Mouse (Mus musculus) forebrain, embryonic 16.5 days (tissue): ENCODE measurements around the gene Arl8a. TPM values are rescaled to one million over a fixed set of nuclear protein-coding genes. Genes with fewer than 3 reads are reported as not detected.
A peak's percentile ranks its signal among the peaks of the same experiment; 100 is the strongest.

ENCODE experiments used
- ATAC-seq: fragments of 200-750 bp; cut with Nextera tagmentation; 2 replicates; pipeline ENCODE4 v1.8.0; 2017; ENCODE audit warnings: mild to moderate bottlenecking, moderate library complexity
- H3K27ac ChIP-seq: fragments of 300-500 bp; sonication (generic); 2 replicates; pipeline ENCODE4 v1.5.1; 2014; ENCODE audit warnings: low read length, control low read depth
- H3K27me3 ChIP-seq: fragments of 300-500 bp; sonication (generic); replicated peaks from 2 replicates; pipeline ENCODE4 v1.6.1; 2014; ENCODE audit warnings: low read length; ENCODE audit not compliant: control insufficient read depth, insufficient read depth
- H3K36me3 ChIP-seq: fragments of 300-500 bp; sonication (generic); 2 replicates; pipeline ENCODE4 v1.6.1; 2014; ENCODE audit not compliant: control insufficient read depth, insufficient read depth
- H3K4me1 ChIP-seq: fragments of 300-500 bp; sonication (generic); replicated peaks from 2 replicates; pipeline ENCODE4 v1.6.1; 2014; ENCODE audit warnings: low read length; ENCODE audit not compliant: control insufficient read depth, insufficient read depth
- H3K4me2 ChIP-seq: fragments of 300-500 bp; sonication (generic); 2 replicates; pipeline ENCODE4 v1.6.1; 2014; ENCODE audit warnings: mild to moderate bottlenecking, low read length, control low read depth
- H3K4me3 ChIP-seq: fragments of 300-500 bp; sonication (generic); replicated peaks from 2 replicates; pipeline ENCODE4 v1.5.1; 2014; ENCODE audit warnings: mild to moderate bottlenecking, low read length, control low read depth
- H3K9ac ChIP-seq: fragments of 300-500 bp; sonication (generic); replicated peaks from 2 replicates; pipeline ENCODE4 v1.6.1; 2014; ENCODE audit warnings: low read depth, low read length, control low read depth
- H3K9me3 ChIP-seq: fragments of 300-500 bp; sonication (generic); 2 replicates; pipeline ENCODE4 v1.6.1; 2016; ENCODE audit warnings: low read length; ENCODE audit not compliant: control insufficient read depth
- WGBS: fragments of 180-500 bp; shearing (Covaris S2); extraction: QIAGEN DNeasy Blood & Tissue Kit; methylation state at CpG from one replicate; pipeline ENCODE4 v1.1.7; 2014; 5-methylcytosine and 5-hydroxymethylcytosine counted together
- polyA plus RNA-seq: library from polyadenylated mRNA; unstranded; fragments of >200 nt; fragmentation: Nextera tagmentation; extraction: Ambion mirVana; gene quantifications from 2 replicates; pipeline ENCODE4 v1.2.1, GENCODE M21; 2015

Arl8a gene
- polyA plus RNA-seq, 1 experiment from 2014 or later, result 336 TPM

GRCm38 (mm10) chr1:135199014-135199819 lies 52.6 kb downstream of the Arl8a start:
- Histone ChIP-seq H3K36me3 (no peaks in the 10 kb centered on the region), H3K9me3 (no peaks in the 10 kb centered on the region), H3K4me2 (peak overlapping the region; percentile 34), H3K9ac (peak overlapping the region; percentile 33), H3K27ac (no peak overlapping the region), H3K4me3 (no peak overlapping the region), H3K4me1 (peaks cover 6% of the 10 kb centered on the region), H3K27me3 (no peaks in the 10 kb centered on the region)
- 0 out of 2 replicates have a peak, but pooled peaks have one; percentile 36 for ATAC-seq
- 2% methylated on average over 20 of the region's 21 CpGs for WGBS

GRCm38 (mm10) chr1:135200400-135200799 lies 53.8 kb downstream of the Arl8a start:
- no peak overlapping the region for H3K27ac ChIP-seq
- no peak overlapping the region for H3K4me2 ChIP-seq
- no peak overlapping the region for H3K9ac ChIP-seq
- 78% methylated on average over 4 of the region's 4 CpGs for WGBS
- H3K36me3 ChIP-seq, result no peaks in the 10 kb centered on the region
- H3K9me3 ChIP-seq, result no peaks in the 10 kb centered on the region
- no peak overlapping the region for H3K4me3 ChIP-seq
- H3K27me3 ChIP-seq, result no peaks in the 10 kb centered on the region
- no peak for ATAC-seq
- peaks cover 6% of the 10 kb centered on the region for H3K4me1 ChIP-seq

- H3K9me3 ChIP-seq, result no peaks in the 10 kb centered on the region
- H3K27me3 ChIP-seq, result no peaks in the 10 kb centered on the region
- WGBS, result 41% methylated on average over 12 of the region's 12 CpGs
- ATAC-seq, result no peak
- H3K36me3 ChIP-seq, result no peaks in the 10 kb centered on the region
- H3K4me2 ChIP-seq, result no peak overlapping the region
- no peaks in the 10 kb centered on the region; the same call in 1 of the 2 replicates for H3K4me1 ChIP-seq
- H3K27ac ChIP-seq, result no peak overlapping the region
- H3K9ac ChIP-seq, result no peak overlapping the region
- no peak overlapping the region for H3K4me3 ChIP-seq
Observed at GRCm38 (mm10) chr1:135204196-135205126, 57.8 kb downstream of the Arl8a start.

- no peak for ATAC-seq
- Histone ChIP-seq H3K27me3 (no peaks in the 10 kb centered on the region), H3K4me2 (no peak overlapping the region), H3K4me1 (no peaks in the 10 kb centered on the region), H3K9me3 (no peaks in the 10 kb centered on the region), H3K9ac (no peak overlapping the region), H3K36me3 (no peaks in the 10 kb centered on the region), H3K4me3 (no peak overlapping the region), H3K27ac (no peak overlapping the region)
- WGBS, result 66% methylated on average over 4 of the region's 4 CpGs
Observed at GRCm38 (mm10) chr1:135205257-135205656, 58.6 kb downstream of the Arl8a start.

Other genes with a start within 250 kb of the Arl8a start
- 15.2 and 17.5 TPM in 2 replicates for gene Ppp1r12b, start 190.9 kb upstream of the Arl8a start, polyA plus RNA-seq
- gene Ube2t, start 184.3 kb upstream of the Arl8a start, polyA plus RNA-seq, result 23.5 and 25.8 TPM in 2 replicates
- 0.53 and 0.60 TPM in 2 replicates for gene Lgr6, start 41.5 kb upstream of the Arl8a start, polyA plus RNA-seq
- 0.24 and 0.27 TPM in 2 replicates for gene Ptpn7, start 14.1 kb upstream of the Arl8a start, polyA plus RNA-seq
- 0.24 and 0.48 TPM in 2 replicates for gene Gpr37l1, start 20.9 kb downstream of the Arl8a start, polyA plus RNA-seq
- 0.10 and 0.53 TPM in 2 replicates for gene Elf3, start 111.7 kb downstream of the Arl8a start, polyA plus RNA-seq
- 93.3 and 100 TPM in 2 replicates for gene Rnpep, start 137.3 kb downstream of the Arl8a start, polyA plus RNA-seq
- gene Timm17a, start 167.0 kb downstream of the Arl8a start, polyA plus RNA-seq, result 144 and 154 TPM in 2 replicates
- gene Lmod1, start 178.0 kb downstream of the Arl8a start, polyA plus RNA-seq, result 0.15 and 0.21 TPM in 2 replicates
- 84.9 and 102 TPM in 2 replicates for gene Shisa4, start 228.4 kb downstream of the Arl8a start, polyA plus RNA-seq